Mouse (Mus musculus) naive thymus-derived CD4-positive, alpha-beta T cell, adult 2 months (primary cell): ENCODE data around the gene Aoah.

ENCODE experiments used
- DNase-seq: peaks from one replicate; pipeline ENCODE4 v3.0.0-alpha.2; 2011; ENCODE audit warnings: low read depth

Gene Aoah

GRCm38 (mm10) chr13:20793901-20794300 lies at the start of gene Aoah:
Gene Aoah (plus strand): TSS chr13:20794113.
- DNase-seq = no peak

- no peak for DNase-seq
Measured at GRCm38 (mm10) chr13:20754843-20755242, 39.1 kb upstream of the Aoah start.

GRCm38 (mm10) chr13:20783648-20784047 lies 10.3 kb upstream of the Aoah start:
- DNase-seq = no peak

GRCm38 (mm10) chr13:20784060-20784459 lies 9.9 kb upstream of the Aoah start:
- DNase-seq = no peak

- no peak for DNase-seq
Measured at GRCm38 (mm10) chr13:20785960-20786359, 8.0 kb upstream of the Aoah start.

GRCm38 (mm10) chr13:20786825-20787245 lies 7.1 kb upstream of the Aoah start:
- no peak for DNase-seq

GRCm38 (mm10) chr13:20787952-20788351 lies 6.0 kb upstream of the Aoah start:
- no peak for DNase-seq

- no peak for DNase-seq
Measured at GRCm38 (mm10) chr13:20796651-20797050, 2.7 kb downstream of the Aoah start.

GRCm38 (mm10) chr13:20798536-20798935 lies 4.6 kb downstream of the Aoah start:
- no peak for DNase-seq

GRCm38 (mm10) chr13:20799772-20800171 lies 5.9 kb downstream of the Aoah start:
- DNase-seq = no peak

- DNase-seq = no peak
Measured at GRCm38 (mm10) chr13:20800569-20800968, 6.7 kb downstream of the Aoah start.

- DNase-seq = no peak
Measured at GRCm38 (mm10) chr13:20811782-20812406, 18.0 kb downstream of the Aoah start.

GRCm38 (mm10) chr13:20816385-20816784 lies 22.5 kb downstream of the Aoah start:
- no peak for DNase-seq

GRCm38 (mm10) chr13:20820712-20821328 lies 26.9 kb downstream of the Aoah start:
- no peak for DNase-seq

- no peak for DNase-seq
Measured at GRCm38 (mm10) chr13:20828728-20829127, 34.8 kb downstream of the Aoah start.

GRCm38 (mm10) chr13:20829181-20829900 lies 35.4 kb downstream of the Aoah start:
- DNase-seq = no peak

GRCm38 (mm10) chr13:20855893-20856292 lies 62.0 kb downstream of the Aoah start:
- no peak for DNase-seq

- DNase-seq = no peak
Measured at GRCm38 (mm10) chr13:20899372-20899771, 105.5 kb downstream of the Aoah start.

GRCm38 (mm10) chr13:20900396-20900971 lies 106.6 kb downstream of the Aoah start:
- no peak for DNase-seq

- no peak for DNase-seq
Measured at GRCm38 (mm10) chr13:20900972-20901457, 107.1 kb downstream of the Aoah start.

- no peak for DNase-seq
Measured at GRCm38 (mm10) chr13:20901634-20902135, 107.8 kb downstream of the Aoah start.

- no peak for DNase-seq
Measured at GRCm38 (mm10) chr13:20904118-20904517, 110.2 kb downstream of the Aoah start.

GRCm38 (mm10) chr13:20905195-20905594 lies 111.3 kb downstream of the Aoah start:
- no peak for DNase-seq
